Mouse (Mus musculus) forelimb bud, embryonic 11.5 days (tissue): ENCODE measurements around the gene Acaca.
"Not testable (repeated sequence)": the region's sequence is repeated elsewhere in the genome, so short reads cannot be mapped to it uniquely, and the experiment has no call there.

Experiments used
- DNase-seq: peaks from one replicate; pipeline ENCODE4 v3.0.0-alpha.2; 2012; ENCODE audit warnings: low read depth, low spot score

Gene Acaca

GRCm38 (mm10) chr11:84332384-84332783, 202.9 kb downstream of the Acaca start:
- no peak for DNase-seq

- DNase-seq, result no peak
These were observed 203.4 kb downstream of the Acaca start for GRCm38 (mm10) chr11:84332860-84333259.

GRCm38 (mm10) chr11:84338273-84338672, 208.8 kb downstream of the Acaca start:
- DNase-seq, result not testable (repeated sequence)

GRCm38 (mm10) chr11:84340630-84341029, 211.2 kb downstream of the Acaca start:
- DNase-seq, result no peak

GRCm38 (mm10) chr11:84344522-84345236, 215.2 kb downstream of the Acaca start:
- DNase-seq, result no peak

- DNase-seq, result no peak
These were observed 218.3 kb downstream of the Acaca start for GRCm38 (mm10) chr11:84347766-84348165.

- no peak for DNase-seq
These were observed 219.7 kb downstream of the Acaca start for GRCm38 (mm10) chr11:84348843-84349825.

- no peak for DNase-seq
These were observed 221.7 kb downstream of the Acaca start for GRCm38 (mm10) chr11:84351150-84351549.

- no peak for DNase-seq
These were observed 223.7 kb downstream of the Acaca start for GRCm38 (mm10) chr11:84353058-84353726.

- no peak for DNase-seq
These were observed 227.8 kb downstream of the Acaca start for GRCm38 (mm10) chr11:84357304-84357703.

- DNase-seq, result no peak
These were observed 228.3 kb downstream of the Acaca start for GRCm38 (mm10) chr11:84357771-84358170.

- no peak for DNase-seq
These were observed 232.1 kb downstream of the Acaca start for GRCm38 (mm10) chr11:84361551-84361950.

- DNase-seq, result no peak
These were observed 233.3 kb downstream of the Acaca start for GRCm38 (mm10) chr11:84362633-84363243.

- DNase-seq, result no peak
These were observed 235.8 kb downstream of the Acaca start for GRCm38 (mm10) chr11:84365313-84365712.

- DNase-seq, result no peak
These were observed 239.4 kb downstream of the Acaca start for GRCm38 (mm10) chr11:84368902-84369301.

GRCm38 (mm10) chr11:84373122-84373521, 243.7 kb downstream of the Acaca start:
- no peak for DNase-seq

GRCm38 (mm10) chr11:84375951-84376496, 246.6 kb downstream of the Acaca start:
- no peak for DNase-seq

- DNase-seq, result no peak
These were observed 247.3 kb downstream of the Acaca start for GRCm38 (mm10) chr11:84376510-84377365.

- DNase-seq, result no peak
These were observed 253.0 kb downstream of the Acaca start for GRCm38 (mm10) chr11:84382450-84382849.

- no peak for DNase-seq
These were observed 254.4 kb downstream of the Acaca start for GRCm38 (mm10) chr11:84383891-84384290.
